Mouse (Mus musculus): ENCODE data around the gene Inmt.

DNA sequence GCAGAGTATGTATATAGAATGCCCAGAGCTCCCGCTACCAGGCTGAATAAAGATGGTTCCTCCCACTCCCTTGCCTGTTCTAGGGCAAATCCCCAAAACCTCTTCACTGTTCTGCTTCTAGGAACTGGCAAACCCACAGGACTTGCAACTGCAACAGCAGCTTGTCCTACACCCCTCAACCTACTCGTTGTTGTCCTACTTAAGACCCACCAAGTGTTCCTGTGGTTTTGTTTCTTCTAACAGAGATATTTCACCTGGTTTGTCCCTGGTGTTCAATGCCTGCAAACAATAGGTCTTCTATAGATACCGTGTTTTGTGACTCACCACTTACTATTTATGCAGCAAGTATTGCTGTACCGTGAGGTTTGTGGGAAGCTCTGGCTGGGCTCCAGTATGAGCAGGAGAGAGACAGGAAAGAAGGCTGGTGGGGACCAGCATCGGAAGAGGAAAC lies 13.5 kb downstream of the Inmt start:
- TF ChIP-seq CTCF (IDR thresholded peaks at IDR 0.05; ENCODE audit: low read depth) (no peak), EP300 (optimal IDR thresholded peaks at IDR 0.05) (no peak)

All from stomach, postnatal 0 days (tissue).